Mouse (Mus musculus): ENCODE results near the gene Runx3. TPM values are rescaled to one million over a fixed set of nuclear protein-coding genes. Genes with fewer than 3 reads are reported as not detected.

Gene Runx3
- total RNA-seq, 2 experiments from 2014 or later = 0.17 TPM; not detected in 1

DNA sequence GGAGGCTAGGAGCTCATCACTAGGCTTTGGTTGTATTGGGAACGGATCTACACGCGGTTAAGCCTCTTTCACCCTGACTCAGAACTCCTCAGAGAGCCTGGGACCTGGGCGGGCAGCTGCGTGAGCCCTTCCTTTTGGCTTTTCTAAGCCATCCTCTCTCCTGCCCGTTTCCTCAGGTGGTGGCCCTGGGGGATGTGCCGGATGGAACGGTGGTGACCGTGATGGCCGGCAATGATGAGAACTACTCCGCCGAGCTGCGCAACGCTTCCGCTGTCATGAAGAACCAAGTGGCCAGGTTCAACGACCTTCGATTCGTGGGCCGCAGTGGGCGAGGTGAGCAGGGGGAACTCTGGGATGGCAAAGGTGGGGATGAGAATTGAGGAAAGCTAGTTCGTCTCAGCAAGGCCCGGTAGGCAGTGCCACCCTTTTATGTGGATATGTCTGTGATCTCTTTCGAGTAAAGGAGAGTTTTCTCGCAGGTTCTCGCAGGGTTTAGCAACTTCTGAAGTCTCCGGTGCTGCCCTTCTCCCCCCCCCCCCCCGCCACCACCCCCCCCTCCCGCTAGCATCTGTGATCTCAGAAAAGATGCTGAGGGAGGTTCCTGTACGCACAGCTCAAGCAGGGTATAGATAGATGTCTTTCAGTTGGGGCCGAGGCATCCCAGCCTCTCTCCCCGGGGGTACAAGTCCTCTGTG, 34.8 kb downstream of the Runx3 start:
- intact Hi-C loops (cut with DNase I) = loop anchor here (10.0 kb wide), 1 partner anchor 90 kb away; no protein-coding TSS in a partner anchor
- no peak for TF ChIP-seq CTCF (IDR thresholded peaks at IDR 0.05)
- H3K27ac ChIP-seq = no peak overlapping the region
- H3K4me3 ChIP-seq = no peak overlapping the region
- DNase-seq = no peak

DNA sequence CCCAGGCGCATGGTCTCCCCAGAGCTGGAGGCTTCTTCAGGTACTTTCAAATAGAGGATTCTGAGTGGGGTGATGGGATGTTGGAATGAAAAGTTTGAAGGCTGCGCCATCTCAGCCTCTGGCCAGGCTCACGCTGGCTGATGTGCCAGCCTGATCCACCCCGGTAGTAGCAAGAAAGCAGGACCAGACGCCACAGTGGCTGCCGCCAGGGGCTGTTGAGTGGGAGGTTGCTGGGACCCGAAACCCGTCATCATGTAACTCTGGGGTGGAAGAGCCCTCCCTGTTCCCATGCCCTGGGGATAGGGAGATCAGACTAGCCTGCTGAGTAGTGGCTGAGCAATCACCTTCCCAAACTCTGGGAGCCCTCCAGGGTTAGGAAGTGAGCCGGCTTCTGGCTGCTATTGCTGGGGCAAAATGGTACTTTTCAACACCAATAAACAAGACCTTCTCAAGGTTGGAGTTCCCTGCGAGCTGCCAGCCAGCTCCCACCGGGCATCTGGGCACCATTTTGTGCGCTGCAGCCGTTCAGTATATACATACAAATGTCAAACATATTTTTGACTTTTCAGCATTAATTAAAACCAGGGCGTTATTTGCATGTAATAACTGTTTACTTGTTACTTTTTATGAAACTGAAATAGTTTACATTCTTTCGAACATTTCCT, 35.5 kb downstream of the Runx3 start:
- DNase-seq = no peak
- intact Hi-C loops (cut with DNase I) = loop anchor here (10.0 kb wide), 1 partner anchor 91 kb away; no protein-coding TSS in a partner anchor
- no peak overlapping the region for H3K27ac ChIP-seq
- no peak for TF ChIP-seq CTCF (IDR thresholded peaks at IDR 0.05)
- no peak overlapping the region for H3K4me3 ChIP-seq

DNA sequence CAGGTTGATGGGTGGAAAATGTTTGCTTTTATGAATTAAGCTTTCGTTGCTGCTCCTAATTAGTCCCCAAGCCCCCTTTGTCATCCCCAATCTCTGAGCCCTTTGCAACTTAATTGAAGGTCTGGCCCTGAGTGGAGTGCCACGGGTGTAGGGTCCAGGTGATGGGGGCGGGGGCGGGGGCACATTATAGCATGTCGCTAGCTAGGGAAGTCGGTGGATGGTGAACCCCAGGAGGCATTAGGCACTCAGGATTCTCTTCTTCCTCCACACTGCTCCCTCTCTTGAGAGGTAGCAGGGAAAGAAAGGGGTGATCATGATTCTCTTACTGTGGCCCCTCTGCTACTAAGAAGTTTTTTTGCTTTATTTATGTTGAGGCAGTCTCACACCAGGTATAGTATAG, 36.1 kb downstream of the Runx3 start:
- TF ChIP-seq CTCF (IDR thresholded peaks at IDR 0.05) = no peak
- Histone ChIP-seq H3K27ac (no peak overlapping the region), H3K4me3 (no peak overlapping the region)
- DNase-seq = no peak
- intact Hi-C loops (cut with DNase I) = loop anchor here (10.0 kb wide), 1 partner anchor 92 kb away; no protein-coding TSS in a partner anchor

DNA sequence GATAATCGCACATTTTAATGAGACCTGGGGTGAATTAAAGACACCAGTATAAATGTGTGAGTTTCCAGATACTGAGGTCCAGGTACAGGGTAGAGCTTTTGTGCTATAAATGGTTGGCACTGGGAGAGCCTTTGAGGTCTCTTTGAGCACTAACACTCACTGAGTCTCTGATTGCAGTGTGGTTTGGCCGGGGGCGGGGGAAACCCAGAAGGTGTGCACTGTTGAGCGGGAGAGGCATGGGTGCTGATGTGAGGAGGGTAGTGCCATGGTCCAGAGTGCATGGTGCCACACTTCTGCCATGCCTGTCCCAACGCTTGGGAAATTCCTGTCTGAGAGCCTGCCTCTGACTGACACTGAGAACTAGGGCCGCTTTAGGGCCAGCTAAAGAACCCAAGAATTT, 36.9 kb downstream of the Runx3 start:
- Histone ChIP-seq H3K27ac (no peak overlapping the region), H3K4me3 (no peak overlapping the region)
- TF ChIP-seq CTCF (IDR thresholded peaks at IDR 0.05) = no peak
- intact Hi-C loops (cut with DNase I) = loop anchor here (10.0 kb wide), 1 partner anchor 93 kb away; no protein-coding TSS in a partner anchor
- DNase-seq = no peak

DNA sequence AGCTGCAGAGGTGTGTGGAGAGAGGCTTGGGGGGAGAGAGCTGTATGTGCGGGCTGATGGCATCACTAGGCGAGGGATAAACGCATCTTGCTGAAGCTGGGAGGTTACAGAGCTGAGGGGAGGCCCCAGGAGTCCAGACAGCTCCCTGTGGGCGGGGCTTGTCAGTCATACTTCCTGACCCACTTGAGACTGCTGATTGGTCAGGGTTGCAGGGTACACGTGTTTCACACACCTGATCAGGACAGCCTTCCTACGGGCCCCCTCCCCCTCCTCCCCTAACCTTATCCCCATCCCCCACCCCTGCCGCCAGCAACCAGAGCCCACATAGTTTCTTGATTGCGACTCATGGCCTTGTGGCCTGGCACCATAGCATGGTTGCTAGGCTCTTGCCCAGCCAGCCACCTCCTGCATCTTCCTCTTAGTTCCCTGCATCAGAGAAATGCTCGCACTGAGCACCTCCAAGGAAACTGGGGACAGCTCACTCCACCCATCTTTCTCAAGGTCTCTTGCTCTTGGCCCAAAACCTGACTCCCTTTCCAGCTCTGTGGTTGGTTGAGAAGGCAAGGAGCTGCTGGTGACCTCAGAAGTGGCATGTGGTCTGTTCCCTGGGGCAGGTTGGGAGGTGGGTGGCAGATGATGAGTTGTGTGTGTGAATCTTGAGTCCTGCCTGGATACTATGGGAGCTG, 38.4 kb downstream of the Runx3 start:
- TF ChIP-seq CTCF (IDR thresholded peaks at IDR 0.05) = no peak
- DNase-seq = no peak
- no peak overlapping the region for H3K4me3 ChIP-seq
- intact Hi-C loops (cut with DNase I) = loop anchor here (10.0 kb wide), 1 partner anchor 94 kb away; no protein-coding TSS in a partner anchor
- no peak overlapping the region for H3K27ac ChIP-seq

DNA sequence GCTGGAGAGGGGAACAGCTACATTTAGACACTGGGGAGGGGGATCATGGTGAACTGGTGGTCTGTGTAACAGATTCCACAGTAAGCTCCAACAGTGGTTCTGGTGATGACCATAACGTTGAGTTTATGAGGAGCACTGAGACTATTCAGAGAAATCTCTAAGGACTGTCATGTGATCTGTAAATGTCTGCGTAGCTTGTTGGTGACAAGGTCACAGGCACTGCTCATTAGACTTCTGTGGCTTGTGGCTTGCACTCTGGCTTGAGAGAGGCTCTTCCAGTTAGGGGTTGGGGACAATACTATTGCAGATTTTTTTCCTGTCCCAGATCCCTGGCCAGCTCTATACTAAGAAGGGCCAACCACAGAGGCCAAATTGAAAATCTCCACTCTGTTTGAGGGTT, 39.2 kb downstream of the Runx3 start:
- no peak for TF ChIP-seq CTCF (IDR thresholded peaks at IDR 0.05)
- Histone ChIP-seq H3K27ac (no peak overlapping the region), H3K4me3 (no peak overlapping the region)
- DNase-seq = no peak
- intact Hi-C loops (cut with DNase I) = loop anchor here (10.0 kb wide), 1 partner anchor 95 kb away; no protein-coding TSS in a partner anchor

DNA sequence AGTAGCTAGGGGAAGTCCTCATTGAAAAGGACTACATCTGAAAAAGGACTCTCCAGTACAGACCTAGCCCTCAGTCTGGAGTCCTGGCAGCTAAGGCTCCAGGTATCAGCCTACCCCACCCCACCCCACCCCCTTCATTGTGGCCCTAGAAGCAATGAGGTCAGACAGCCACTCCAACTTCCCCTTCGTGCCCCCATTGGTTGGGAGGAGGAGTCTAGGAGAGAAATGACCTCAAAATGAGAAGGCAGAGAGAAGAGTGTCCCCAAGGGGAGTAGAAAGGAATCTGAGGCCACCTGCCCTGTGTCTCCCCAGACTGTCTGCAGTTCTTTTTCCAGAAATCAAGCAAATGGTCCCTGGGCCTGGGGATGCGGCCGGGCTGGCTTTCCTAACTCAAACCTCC, 39.7 kb downstream of the Runx3 start:
- no peak for TF ChIP-seq CTCF (IDR thresholded peaks at IDR 0.05)
- no peak for DNase-seq
- Histone ChIP-seq H3K4me3 (no peak overlapping the region), H3K27ac (no peak overlapping the region)
- intact Hi-C loops (cut with DNase I) = no loop called here

DNA sequence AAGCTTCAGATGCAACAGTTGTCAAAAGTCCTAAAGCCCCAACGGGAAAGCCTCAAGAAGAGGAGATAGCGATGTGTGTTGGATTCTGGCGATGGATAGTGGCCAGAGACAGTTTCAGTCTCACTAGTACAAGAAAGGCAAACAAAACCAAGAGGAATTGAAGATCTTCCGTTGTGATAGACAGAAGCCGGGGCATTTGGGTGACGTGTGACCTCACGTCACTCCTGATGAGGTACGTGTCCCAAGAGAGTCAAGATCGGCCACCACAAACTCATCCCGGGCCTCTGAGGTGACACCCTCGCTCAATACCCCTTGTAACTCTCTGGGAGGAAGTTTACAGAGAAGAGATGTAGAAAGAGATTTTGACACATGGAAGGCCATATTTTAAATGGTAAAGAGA, 41.0 kb downstream of the Runx3 start:
- Histone ChIP-seq H3K4me3 (no peak overlapping the region), H3K27ac (no peak overlapping the region)
- no peak for TF ChIP-seq CTCF (IDR thresholded peaks at IDR 0.05)
- no peak for DNase-seq
- intact Hi-C loops (cut with DNase I) = no loop called here

DNA sequence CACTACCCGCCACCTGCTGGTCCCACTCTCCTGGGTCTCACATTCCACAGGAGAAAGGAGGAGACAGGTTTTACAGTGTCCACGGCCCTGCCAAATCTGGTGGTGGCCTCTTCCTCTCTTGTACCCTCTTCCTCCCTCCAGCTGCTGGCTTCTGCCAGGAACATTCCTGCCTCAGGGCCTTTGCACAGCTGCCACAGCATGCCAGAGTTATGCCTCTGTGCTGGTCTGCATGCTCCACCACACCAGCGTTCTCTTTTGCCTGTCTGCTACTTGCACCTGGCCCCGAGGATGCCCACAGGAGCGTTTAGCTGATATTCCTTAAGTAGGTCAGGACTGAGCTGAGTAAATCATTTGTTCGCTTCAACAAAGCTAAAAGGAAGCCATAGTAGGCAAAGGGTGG, 45.3 kb downstream of the Runx3 start:
- no peak overlapping the region for H3K27ac ChIP-seq
- TF ChIP-seq CTCF (IDR thresholded peaks at IDR 0.05) = no peak
- no peak overlapping the region for H3K4me3 ChIP-seq
- intact Hi-C loops (cut with DNase I) = no loop called here
- no peak for DNase-seq

DNA sequence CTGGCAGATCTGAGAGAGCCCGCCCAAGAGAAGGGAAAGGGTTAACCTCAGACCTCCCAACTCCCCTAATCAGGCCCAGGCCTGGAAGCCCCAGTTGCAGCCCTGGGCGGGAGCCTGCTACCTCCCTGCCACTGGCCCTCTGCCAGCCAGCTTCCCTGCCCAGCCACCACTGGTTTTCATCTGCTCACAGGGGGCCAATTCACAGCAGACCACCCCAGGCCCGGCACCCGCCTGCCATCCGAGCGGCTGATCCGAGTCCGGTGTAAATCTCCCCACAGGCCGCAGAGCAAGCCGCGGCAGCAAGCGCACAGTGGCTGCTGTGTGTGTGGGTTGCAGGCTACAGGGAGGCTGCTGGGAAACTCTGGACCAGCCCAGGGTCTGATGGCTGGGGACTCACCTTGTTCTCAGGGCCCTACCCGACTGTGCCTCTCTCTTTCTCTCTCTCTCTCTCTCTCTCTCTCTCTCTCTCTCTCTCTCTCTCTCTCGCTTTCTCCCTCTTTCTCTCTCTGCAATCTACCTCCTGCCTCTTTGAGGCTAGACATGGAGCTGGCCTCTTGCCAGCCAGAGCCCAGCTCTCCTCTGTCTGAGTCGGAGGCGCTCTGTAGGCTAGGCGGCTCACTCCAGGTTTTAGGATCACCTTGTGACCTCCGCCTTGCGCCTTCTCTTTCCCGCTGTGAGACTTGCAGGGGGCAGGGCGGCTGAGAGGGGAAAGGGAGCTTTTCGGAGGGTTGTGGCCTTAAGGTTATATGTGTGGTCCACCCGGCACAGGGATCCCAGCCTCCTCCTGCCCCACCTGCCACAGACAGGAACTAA, 46.2 kb downstream of the Runx3 start:
- DNase-seq = no peak
- Histone ChIP-seq H3K4me3 (no peak overlapping the region), H3K27ac (no peak overlapping the region)
- TF ChIP-seq CTCF (IDR thresholded peaks at IDR 0.05) = no peak
- intact Hi-C loops (cut with DNase I) = no loop called here

DNA sequence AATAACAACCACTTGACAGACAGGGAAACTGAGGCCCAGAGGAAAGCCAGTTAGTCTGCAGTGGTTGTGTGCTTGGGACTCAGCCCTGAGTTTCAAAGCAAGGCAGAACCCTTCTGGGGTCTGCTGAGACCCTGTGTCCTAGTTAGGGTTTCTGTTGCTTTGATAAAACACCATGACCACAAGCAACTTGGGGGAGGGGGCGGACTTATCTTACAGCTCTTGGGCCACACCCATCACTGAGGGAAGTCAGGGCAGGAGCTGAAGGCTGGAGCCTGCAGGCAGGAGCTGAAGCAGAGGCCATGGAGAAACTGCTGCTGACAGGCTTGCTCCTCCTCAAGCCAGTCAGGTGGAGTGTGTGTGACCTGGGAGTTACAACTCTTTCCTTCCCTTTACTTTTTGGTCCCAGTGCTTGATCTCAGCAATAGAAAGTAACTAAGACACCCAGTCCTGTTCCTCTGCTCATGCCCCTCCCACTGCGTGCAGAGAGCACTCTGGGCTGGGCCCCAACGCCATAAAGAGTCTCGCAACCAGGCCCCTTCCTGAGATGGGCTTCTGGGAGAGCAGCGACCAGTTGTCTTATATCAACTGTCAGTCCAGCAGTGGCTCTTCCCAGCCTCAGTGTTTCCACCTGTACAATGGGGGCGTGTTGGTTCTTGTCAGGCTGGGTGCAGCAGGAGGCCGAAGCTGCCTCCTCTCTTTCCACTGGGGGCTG, 47.5 kb downstream of the Runx3 start:
- intact Hi-C loops (cut with DNase I) = no loop called here
- no peak for DNase-seq
- no peak for TF ChIP-seq CTCF (IDR thresholded peaks at IDR 0.05)
- Histone ChIP-seq H3K27ac (no peak overlapping the region), H3K4me3 (no peak overlapping the region)

DNA sequence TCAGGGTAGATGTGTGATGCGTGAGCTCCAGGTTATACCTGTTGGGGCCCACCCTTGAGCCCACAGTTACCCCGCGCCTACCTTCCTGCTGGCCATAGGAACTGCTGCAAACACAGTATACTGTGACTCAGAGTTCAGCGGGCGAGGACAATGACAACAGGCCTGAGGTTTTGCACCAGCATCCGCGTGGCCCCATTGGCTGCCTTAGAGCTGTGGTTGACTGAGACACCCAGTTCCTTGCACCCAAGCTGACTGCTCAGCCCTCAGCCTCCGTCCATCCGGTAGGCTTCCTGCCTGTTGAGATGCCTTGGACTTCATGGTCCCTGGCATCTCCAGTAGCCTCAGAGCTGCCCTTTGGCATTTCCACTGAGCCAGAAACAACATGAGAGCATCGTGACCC, 48.6 kb downstream of the Runx3 start:
- no peak for DNase-seq
- Histone ChIP-seq H3K4me3 (no peak overlapping the region), H3K27ac (no peak overlapping the region)
- no peak for TF ChIP-seq CTCF (IDR thresholded peaks at IDR 0.05)
- intact Hi-C loops (cut with DNase I) = no loop called here
